Mouse (Mus musculus) cortical plate, adult 2 months (tissue): ENCODE results near the gene Ube2e1.

Experiments used
- CTCF ChIP-seq: fragments of 200-500 bp; IDR thresholded peaks from 2 replicates; pipeline ENCODE4 v1.5.1; 2011; ENCODE audit warnings: mild to moderate bottlenecking, control low read depth, low read length; ENCODE audit not compliant: insufficient read depth; ENCODE audit errors: extremely low read depth
- POLR2A ChIP-seq: fragments of 200-500 bp; IDR thresholded peaks from 2 replicates; pipeline ENCODE4 v1.6.1; 2011; ENCODE audit warnings: mild to moderate bottlenecking, low read length, control low read depth; ENCODE audit not compliant: insufficient read depth; ENCODE audit errors: extremely low read depth

DNA sequence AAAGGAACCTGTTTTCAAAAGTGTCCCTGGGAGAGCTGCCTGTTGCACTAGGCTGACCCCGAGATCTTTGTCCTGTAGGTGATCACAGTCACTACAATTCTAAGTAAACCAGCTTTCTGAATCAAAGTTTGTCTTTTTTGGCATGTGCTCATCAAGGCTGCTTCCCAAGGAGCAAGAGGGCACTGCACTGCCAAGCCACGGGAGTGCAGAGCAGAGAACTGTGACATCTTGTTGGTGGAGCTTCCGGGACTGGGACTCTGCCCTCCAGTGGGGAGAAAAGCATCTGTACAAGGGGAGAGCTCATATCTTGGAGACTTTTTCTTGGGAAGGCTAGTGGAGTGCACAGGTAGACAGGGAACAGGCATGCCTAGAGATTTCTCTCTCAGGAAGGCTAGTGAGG is 21.9 kb upstream of the Ube2e1 start:
- TF ChIP-seq CTCF (no peak), POLR2A (no peak)
